Mouse (Mus musculus) liver, adult 2 months (tissue): ENCODE data around the gene Prss8. TPM values are rescaled to one million over a fixed set of nuclear protein-coding genes. Genes with fewer than 3 reads are reported as not detected.
A peak's percentile ranks its signal among the peaks of the same experiment; 100 is the strongest.

Experiments used
- DNase-seq: peaks from one replicate; pipeline ENCODE4 v3.0.0-alpha.2; 2011; ENCODE audit warnings: low read depth, low spot score; ENCODE audit errors: extremely low read depth
- H3K27ac ChIP-seq: fragments of 200-500 bp; replicated peaks from 2 replicates; pipeline ENCODE4 v1.5.1; 2012; ENCODE audit warnings: low read depth, mild to moderate bottlenecking, control low read depth, inconsistent platforms, low read length; ENCODE audit not compliant: insufficient read depth
- H3K27me3 ChIP-seq: fragments of 200-500 bp; 2 replicates; pipeline ENCODE4 v1.6.1; 2012; ENCODE audit warnings: mild to moderate bottlenecking, moderate library complexity, low read length, inconsistent platforms; ENCODE audit not compliant: control insufficient read depth, insufficient read depth
- H3K36me3 ChIP-seq: fragments of 200-500 bp; 2 replicates; pipeline ENCODE4 v1.6.1; 2012; ENCODE audit warnings: low read length, inconsistent platforms; ENCODE audit not compliant: control insufficient read depth, insufficient read depth
- H3K4me1 ChIP-seq: fragments of 200-500 bp; 2 replicates; pipeline ENCODE4 v1.6.1; 2011; ENCODE audit warnings: low read length; ENCODE audit not compliant: control insufficient read depth, insufficient read depth
- H3K4me3 ChIP-seq: fragments of 200-500 bp; 2 replicates; pipeline ENCODE4 v1.5.1; 2011; ENCODE audit warnings: low read depth, mild to moderate bottlenecking, control low read depth, low read length, moderate library complexity; ENCODE audit not compliant: insufficient read depth
- H3K79me2 ChIP-seq: fragments of 200-500 bp; 2 replicates; pipeline ENCODE4 v1.6.1; 2012; ENCODE audit warnings: inconsistent platforms, mild to moderate bottlenecking, low read length, moderate library complexity; ENCODE audit not compliant: control insufficient read depth, insufficient read depth
- H3K9ac ChIP-seq: fragments of 200-500 bp; 2 replicates; pipeline ENCODE4 v1.6.1; 2012; ENCODE audit warnings: low read depth, mild to moderate bottlenecking, control low read depth, inconsistent platforms, low read length
- CTCF ChIP-seq: fragments of 200-500 bp; IDR thresholded peaks from 2 replicates; pipeline ENCODE4 v1.5.1; 2011; ENCODE audit warnings: low read depth, low read length, control low read depth
- POLR2A ChIP-seq: fragments of 200-500 bp; IDR thresholded peaks from 2 replicates; pipeline ENCODE4 v1.6.1; 2011; ENCODE audit warnings: low read length, control low read depth; ENCODE audit not compliant: insufficient read depth; ENCODE audit errors: extremely low read depth
- WGBS: fragments of 180-500 bp; shearing (Covaris S2); methylation state at CpG from one replicate; pipeline ENCODE4 v1.1.7; 2018; 5-methylcytosine and 5-hydroxymethylcytosine counted together
- polyA plus RNA-seq: library from polyadenylated mRNA; depleted of rRNA; stranded (reverse); fragments of >200 nt; gene quantifications from 2 replicates; pipeline ENCODE4 v1.2.3, GENCODE M21; 2012
- total RNA-seq: library from RNA; depleted of rRNA; stranded (reverse); fragments of >200 nt; gene quantifications from 2 replicates; pipeline ENCODE4 v1.2.3, GENCODE M21; 2014

Prss8 gene
- total and polyA plus RNA-seq, 2 experiments = 2.9 to 8.6 TPM

GRCm38 (mm10) chr7:127925252-127925651, 4.7 kb downstream of the Prss8 start:
- Histone ChIP-seq H3K9ac (no peak overlapping the region), H3K27me3 (no peaks in the 10 kb centered on the region), H3K4me3 (no peak overlapping the region), H3K27ac (no peak overlapping the region), H3K79me2 (no peaks in the 10 kb centered on the region), H3K36me3 (peaks cover 3% of the 10 kb centered on the region; the same call in 1 of the 2 replicates), H3K4me1 (peaks cover 17% of the 10 kb centered on the region)
- WGBS = 65% methylated on average over 5 of the region's 5 CpGs
- DNase-seq = no peak
- TF ChIP-seq POLR2A = no peak
- TF ChIP-seq CTCF = no peak

GRCm38 (mm10) chr7:127923714-127924113, 6.2 kb downstream of the Prss8 start:
- H3K36me3 ChIP-seq = peaks cover 3% of the 10 kb centered on the region; the same call in 1 of the 2 replicates
- peaks cover 9% of the 10 kb centered on the region for H3K4me1 ChIP-seq
- no peak for DNase-seq
- TF ChIP-seq CTCF (no peak), POLR2A (no peak)
- H3K79me2 ChIP-seq = no peaks in the 10 kb centered on the region
- WGBS = 76% methylated on average over 5 of the region's 5 CpGs
- no peak overlapping the region for H3K9ac ChIP-seq
- no peaks in the 10 kb centered on the region for H3K27me3 ChIP-seq
- no peak overlapping the region for H3K27ac ChIP-seq
- no peak overlapping the region for H3K4me3 ChIP-seq

GRCm38 (mm10) chr7:127922451-127923275, 7.2 kb downstream of the Prss8 start:
- Histone ChIP-seq H3K4me1 (peaks cover 9% of the 10 kb centered on the region; the same call in 1 of the 2 replicates), H3K9ac (no peak overlapping the region), H3K27me3 (no peaks in the 10 kb centered on the region), H3K4me3 (no peak overlapping the region), H3K36me3 (peaks cover 3% of the 10 kb centered on the region; the same call in 1 of the 2 replicates), H3K79me2 (no peaks in the 10 kb centered on the region), H3K27ac (peak overlapping the region; percentile 66)
- WGBS = 46% methylated on average over 6 of the region's 6 CpGs
- DNase-seq = peak; percentile 61
- TF ChIP-seq POLR2A = no peak
- no peak for TF ChIP-seq CTCF

GRCm38 (mm10) chr7:127921516-127921915, 8.4 kb downstream of the Prss8 start:
- Histone ChIP-seq H3K27ac (no peak overlapping the region), H3K4me1 (peaks cover 9% of the 10 kb centered on the region; the same call in 1 of the 2 replicates), H3K4me3 (no peak overlapping the region), H3K9ac (no peak overlapping the region), H3K36me3 (peaks cover 8% of the 10 kb centered on the region; the same call in 1 of the 2 replicates), H3K27me3 (no peaks in the 10 kb centered on the region), H3K79me2 (no peaks in the 10 kb centered on the region)
- DNase-seq = no peak
- WGBS = 63% methylated on average over 8 of the region's 8 CpGs
- TF ChIP-seq POLR2A (no peak), CTCF (peak; percentile 57)

- Histone ChIP-seq H3K36me3 (peaks cover 11% of the 10 kb centered on the region), H3K79me2 (no peaks in the 10 kb centered on the region), H3K9ac (no peak overlapping the region), H3K4me1 (peaks cover 9% of the 10 kb centered on the region; the same call in 1 of the 2 replicates), H3K27me3 (no peaks in the 10 kb centered on the region), H3K4me3 (no peak overlapping the region), H3K27ac (no peak overlapping the region)
- DNase-seq = no peak
- TF ChIP-seq POLR2A (no peak), CTCF (peak; percentile 19; the same call in 1 of the 2 replicates)
- WGBS = 77% methylated on average over 7 of the region's 7 CpGs
Observed at GRCm38 (mm10) chr7:127919290-127919689, 10.6 kb downstream of the Prss8 start.

- no peaks in the 10 kb centered on the region for H3K27me3 ChIP-seq
- no peak overlapping the region for H3K9ac ChIP-seq
- peak; percentile 60 for DNase-seq
- H3K79me2 ChIP-seq = no peaks in the 10 kb centered on the region
- peaks cover 9% of the 10 kb centered on the region; the same call in 1 of the 2 replicates for H3K4me1 ChIP-seq
- peaks cover 11% of the 10 kb centered on the region for H3K36me3 ChIP-seq
- no peak overlapping the region for H3K27ac ChIP-seq
- WGBS = 54% methylated on average over 3 of the region's 3 CpGs
- TF ChIP-seq POLR2A (no peak), CTCF (peak; percentile 67)
- H3K4me3 ChIP-seq = no peak overlapping the region
Observed at GRCm38 (mm10) chr7:127918203-127918602, 11.7 kb downstream of the Prss8 start.
